ENCODE assay signal across 25 mouse cellular contexts in the genomic region with DNA sequence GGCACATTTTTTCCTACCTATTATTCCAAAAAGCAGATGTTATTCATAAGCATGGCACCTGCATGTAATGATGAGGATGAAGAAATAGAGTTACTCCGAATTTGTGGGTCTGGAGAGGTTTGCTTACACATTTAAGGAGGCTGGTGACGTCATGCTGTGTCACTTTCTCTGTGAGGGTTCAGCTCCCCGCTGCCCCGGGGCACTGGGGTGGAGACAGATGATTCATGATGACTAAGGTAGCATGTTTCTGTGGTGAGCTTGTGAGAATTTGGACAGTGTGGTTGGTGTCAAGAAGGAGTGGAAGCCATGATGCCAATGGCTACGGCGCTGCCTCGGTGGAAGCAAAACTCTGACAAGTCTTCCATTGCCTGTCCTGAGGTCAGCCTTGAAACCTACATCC. TPM values are rescaled to one million over a fixed set of nuclear protein-coding genes. Genes with fewer than 3 reads are reported as not detected.
DNase-seq lines count a peak whose midpoint lies in the region; ATAC-seq and TF ChIP-seq lines count a peak whose summit lies in the region.
"Had no signal": no experiment of that assay in that cellular context is flagged by ENCODE, and none has a peak within 500 bp of the region (broad histone marks: within the 10 kb centered on the region; RNA-seq: fewer than 3 reads in every experiment).

No protein-coding gene starts in this region.

- H3K9me3 ChIP-seq in forebrain, embryonic 12.5 days: no peaks in the 10 kb centered on the region
- H3K9me3 ChIP-seq: forebrain, embryonic 15.5 days; hindbrain, embryonic 13.5 days; lung, embryonic 15.5 days; midbrain, embryonic 12.5 days; neural tube, embryonic 15.5 days; stomach, embryonic 15.5 days had no signal

- no peak overlapping the region for H3K4me3 ChIP-seq in heart, adult 2 months
- H3K4me3 ChIP-seq in forebrain, embryonic 12.5 days (replicated peaks): no peak overlapping the region
- H3K4me3 ChIP-seq: erythroblast, embryonic 14.5 days; forebrain, embryonic 15.5 days; hindbrain, embryonic 13.5 days; lung, embryonic 15.5 days; midbrain, embryonic 12.5 days; neural tube, embryonic 15.5 days; stomach, embryonic 15.5 days had no signal

- peak; percentile 40 for ATAC-seq in activated CD4-positive, CD25-positive, alpha-beta regulatory T cell, adult 4 months
- ATAC-seq in megakaryocyte, adult 5-6 weeks (ENCODE audit: poor library complexity, severe bottlenecking): peak; percentile 34
- ATAC-seq in forebrain, embryonic 12.5 days (ENCODE audit: low FRiP score): no peak
- ATAC-seq: forebrain, embryonic 15.5 days had no signal

- H3K9ac ChIP-seq in heart, adult 2 months (ENCODE audit: low read depth, low read length): no peak overlapping the region
- no peak overlapping the region for H3K9ac ChIP-seq in forebrain, embryonic 12.5 days
- H3K9ac ChIP-seq: forebrain, embryonic 15.5 days; hindbrain, embryonic 13.5 days; liver, embryonic 14.5 days; lung, embryonic 15.5 days; midbrain, embryonic 12.5 days; neural tube, embryonic 15.5 days; stomach, embryonic 15.5 days had no signal

- no peak for TF ChIP-seq CTCF in heart, adult 2 months (IDR thresholded peaks at IDR 0.05)

- H3K27me3 ChIP-seq in heart, adult 2 months (ENCODE audit: control insufficient read depth, insufficient read depth, low read length): no peaks in the 10 kb centered on the region
- no peaks in the 10 kb centered on the region for H3K27me3 ChIP-seq in forebrain, embryonic 12.5 days
- H3K27me3 ChIP-seq: forebrain, embryonic 15.5 days; hindbrain, embryonic 13.5 days; lung, embryonic 15.5 days; midbrain, embryonic 12.5 days; neural tube, embryonic 15.5 days; stomach, embryonic 15.5 days had no signal

- TF ChIP-seq EP300 in heart, adult 2 months (IDR thresholded peaks at IDR 0.05; ENCODE audit: insufficient read depth, low read depth, low read length): no peak

- 80% methylated on average over 7 of the region's 7 CpGs for WGBS in heart, adult 2 months
- 89% methylated on average over 7 of the region's 7 CpGs for WGBS in forebrain, embryonic 12.5 days

- intact Hi-C loops in heart, adult 2 months (cut with DNase I): no loop called here

- TF ChIP-seq POLR2A in heart, adult 2 months (IDR thresholded peaks at IDR 0.05; ENCODE audit: insufficient read depth, low read depth, low read length): no peak

- no peak overlapping the region for H3K4me2 ChIP-seq in forebrain, embryonic 12.5 days
- H3K4me2 ChIP-seq: forebrain, embryonic 15.5 days; heart, embryonic 11.5 days; hindbrain, embryonic 13.5 days; lung, embryonic 15.5 days; midbrain, embryonic 12.5 days; neural tube, embryonic 15.5 days; stomach, embryonic 15.5 days had no signal

- peak; percentile 81 for DNase-seq in heart, adult 11 months
- DNase-seq in heart, adult 2 months: no peak
- DNase-seq in thymus, postnatal 10 days (ENCODE audit: low spot score in 2 of 2): no peak
- no peak for DNase-seq in kidney, adult 9 months
- no peak for DNase-seq in gastrocnemius, postnatal 4 days (ENCODE audit: low spot score in 2 of 2)
- DNase-seq: adrenal gland, postnatal 25 days; cerebellum, adult 11-12 months; gastrocnemius, postnatal 25 days; heart, postnatal 10 days; lung, postnatal 4 days; right cerebral cortex, postnatal 25 days; thymus, adult 18-20 months had no signal

- no peak overlapping the region for H3K27ac ChIP-seq in heart, adult 2 months
- no peak overlapping the region for H3K27ac ChIP-seq in forebrain, embryonic 12.5 days
- H3K27ac ChIP-seq: forebrain, embryonic 15.5 days; hindbrain, embryonic 13.5 days; liver, embryonic 14.5 days; lung, embryonic 15.5 days; midbrain, embryonic 12.5 days; neural tube, embryonic 15.5 days; stomach, embryonic 15.5 days had no signal

- H3K4me1 ChIP-seq in heart, adult 2 months (ENCODE audit: control insufficient read depth, insufficient read depth, low read length): no peaks in the 10 kb centered on the region
- H3K4me1 ChIP-seq in forebrain, embryonic 12.5 days: no peaks in the 10 kb centered on the region
- H3K4me1 ChIP-seq: forebrain, embryonic 15.5 days; hindbrain, embryonic 13.5 days; lung, embryonic 15.5 days; midbrain, embryonic 12.5 days; neural tube, embryonic 15.5 days; stomach, embryonic 15.5 days had no signal

- H3K79me2 ChIP-seq in heart, adult 2 months (replicated peaks; ENCODE audit: control insufficient read depth, insufficient read depth, low read length): no peaks in the 10 kb centered on the region

- H3K36me3 ChIP-seq in heart, adult 2 months (ENCODE audit: control insufficient read depth, insufficient read depth, low read length): no peaks in the 10 kb centered on the region
- H3K36me3 ChIP-seq in forebrain, embryonic 12.5 days (replicated peaks): no peaks in the 10 kb centered on the region
- H3K36me3 ChIP-seq: forebrain, embryonic 15.5 days; hindbrain, embryonic 13.5 days; lung, embryonic 15.5 days; midbrain, embryonic 12.5 days; neural tube, embryonic 15.5 days; stomach, embryonic 15.5 days had no signal

RNA-seq across cellular contexts. Expression of gene Il1rl1, which starts 36.2 kb away (rescaled TPM):
- total RNA-seq in heart, adult 2 months (2021): 1 to 10 TPM; 1.1 to 1.8 TPM
- 0.35 and 0.67 TPM in 2 replicates for polyA plus RNA-seq in heart, adult 2 months (2012; rRNA removed)
- 10 to 100 TPM in 1 of 2 experiments, 1 to 10 TPM in 1; 7.7 to 17.7 TPM for polyA plus RNA-seq in activated CD4-positive, CD25-positive, alpha-beta regulatory T cell, adult 4 months (2017; shearing (Covaris generic))
- total RNA-seq in megakaryocyte, adult 5-6 weeks (2015): 4.2 and 7.3 TPM in 2 replicates
- 5.7 and 8.9 TPM in 2 replicates for total RNA-seq in megakaryocyte, adult 5-6 weeks (2017)
- polyA plus RNA-seq in forebrain, embryonic 12.5 days (2016; fragmentation: Nextera tagmentation; extraction: Ambion mirVana): 0.08 TPM in 1 of 2 replicates, not detected in the other
- total RNA-seq in gastrocnemius, postnatal 4 days (2021): 1 to 10 TPM; 5.9 to 8.8 TPM
- polyA plus RNA-seq: embryonic facial prominence, embryonic 11.5 days; forebrain, embryonic 15.5 days; hindbrain, embryonic 13.5 days; midbrain, embryonic 12.5 days had no signal
